Mouse (Mus musculus) layer of hippocampus, postnatal 25 days (tissue): ENCODE measurements around the gene Ttc28. TPM values are rescaled to one million over a fixed set of nuclear protein-coding genes. Genes with fewer than 3 reads are reported as not detected.

Experiments used
- DNase-seq, 2 experiments: peaks; one replicate each; pipeline ENCODE4 v3.0.0; 2022; ENCODE audit warnings: mixed read lengths in 2 of 2, low spot score in 1 of 2; ENCODE audit errors: extremely low spot score in 1 of 2
- total RNA-seq, 2 experiments: library from RNA; stranded (reverse); gene quantifications; 2 replicates each; pipeline ENCODE4 v1.2.3; 2021

Ttc28 gene
- total RNA-seq, 2 experiments from 2014 or later: 11.3 to 13.3 TPM

GRCm38 (mm10) chr5:111073316-111073736, 193.7 kb downstream of the Ttc28 start:
- DNase-seq: no peak

DNA sequence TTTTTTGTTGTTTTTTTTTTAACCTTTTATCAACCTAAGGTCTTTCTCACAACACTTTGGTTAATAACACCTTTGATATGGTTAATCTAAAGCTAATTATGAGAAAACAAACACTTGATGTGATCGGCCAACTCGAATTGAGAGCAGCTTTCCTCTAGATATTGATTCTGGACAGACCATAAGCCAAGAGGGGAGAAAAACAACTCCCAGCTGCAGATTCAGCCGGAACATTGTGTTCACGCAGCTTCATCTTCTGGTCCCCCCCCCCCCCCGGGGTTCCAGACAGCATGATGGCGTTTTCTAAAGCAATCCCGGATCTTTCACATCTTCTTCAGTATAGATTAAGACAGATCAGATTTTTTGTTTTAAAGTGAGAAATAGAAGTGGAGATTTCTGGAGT, 194.4 kb downstream of the Ttc28 start:
- DNase-seq: no peak

DNA sequence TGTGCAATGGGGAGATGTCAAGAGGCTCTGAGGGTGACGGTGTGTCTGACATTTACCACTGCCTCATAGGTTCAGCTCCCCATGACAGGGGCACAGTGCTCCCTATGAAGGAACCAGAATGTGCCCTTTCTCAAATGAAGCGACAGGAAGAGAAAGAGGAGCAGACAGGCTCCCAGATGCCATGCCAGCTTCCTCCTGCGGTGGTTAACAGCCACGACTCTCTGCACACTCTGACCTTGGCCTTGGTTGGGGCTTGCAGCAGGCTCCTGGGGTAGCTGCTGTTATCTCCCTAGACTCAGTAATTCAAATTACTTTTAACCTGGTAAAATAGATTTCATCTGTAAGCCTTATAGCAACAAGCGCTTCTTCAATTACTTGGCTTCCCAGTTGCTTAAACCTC, 196.2 kb downstream of the Ttc28 start:
- no peak for DNase-seq

DNA sequence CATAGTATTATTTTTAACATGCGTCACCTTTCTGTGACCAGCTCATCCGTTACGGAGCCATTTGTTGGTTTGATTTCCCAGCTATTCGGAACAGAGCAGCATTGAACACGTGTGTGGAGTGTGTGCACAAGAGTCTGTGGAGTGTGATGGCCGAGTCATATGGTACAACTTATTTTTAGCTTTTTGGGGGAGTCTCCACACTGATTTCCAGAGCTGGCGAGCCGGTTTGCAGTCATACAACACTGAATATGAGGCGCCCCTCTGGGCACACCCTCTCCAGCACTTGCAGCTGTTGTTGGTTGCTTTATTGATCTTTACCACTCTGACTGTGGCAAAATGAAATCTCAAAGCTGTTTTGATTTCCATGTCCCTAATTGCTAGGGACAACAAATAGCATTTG, 197.7 kb downstream of the Ttc28 start:
- DNase-seq: peak in 1 of 2 experiments; percentile 2

GRCm38 (mm10) chr5:111080601-111081000, 201.0 kb downstream of the Ttc28 start:
- no peak for DNase-seq

- no peak for DNase-seq
These were observed 206.2 kb downstream of the Ttc28 start for GRCm38 (mm10) chr5:111085849-111086248.

GRCm38 (mm10) chr5:111096750-111097149, 217.1 kb downstream of the Ttc28 start:
- no peak for DNase-seq

DNA sequence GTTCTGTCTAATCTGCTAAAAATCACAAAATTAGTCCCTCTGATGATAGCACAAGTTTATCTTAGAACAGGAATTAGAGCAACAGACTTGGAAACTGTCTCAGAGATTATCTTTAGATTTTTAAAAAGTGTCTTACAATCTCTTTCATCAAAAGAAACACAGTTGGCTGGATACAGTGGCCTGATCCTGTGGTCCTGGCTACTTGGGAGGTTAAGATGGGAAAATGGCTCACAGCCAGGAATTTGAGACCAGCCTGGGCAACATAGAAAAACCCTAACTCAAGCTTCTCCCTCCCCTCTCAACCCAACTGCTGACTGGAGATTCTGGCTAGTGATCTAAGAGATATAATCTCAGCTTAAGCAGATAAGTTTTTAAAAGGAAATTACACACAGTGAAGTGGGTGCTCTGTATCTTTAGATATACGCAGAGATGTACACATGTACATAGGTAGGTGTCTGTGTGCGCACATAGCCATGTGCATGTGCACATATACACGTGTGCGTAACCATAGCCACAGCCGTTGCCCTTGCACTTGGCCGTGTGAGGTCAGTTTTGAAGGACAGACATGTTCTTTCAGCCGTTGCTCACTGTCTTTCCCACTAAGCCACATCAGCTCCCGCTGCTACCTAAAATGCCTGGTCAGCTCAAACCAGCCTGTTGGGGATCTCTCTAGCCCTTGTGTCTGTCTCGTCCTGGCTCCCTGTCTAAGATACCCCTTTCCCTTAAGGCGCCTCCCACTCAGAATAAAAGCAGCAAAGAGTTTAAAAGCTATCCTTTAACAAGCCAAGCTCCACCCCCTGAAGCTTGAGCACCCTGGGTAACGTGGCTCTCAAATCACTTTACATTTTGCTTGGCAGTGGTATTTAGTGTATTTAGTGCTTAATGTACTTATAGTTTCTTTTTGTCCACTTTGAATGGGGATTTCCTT, 217.9 kb downstream of the Ttc28 start:
- no peak for DNase-seq

GRCm38 (mm10) chr5:111098516-111099274, 219.1 kb downstream of the Ttc28 start:
- DNase-seq: no peak

- DNase-seq: no peak
These were observed 221.0 kb downstream of the Ttc28 start for GRCm38 (mm10) chr5:111100585-111100984.

DNA sequence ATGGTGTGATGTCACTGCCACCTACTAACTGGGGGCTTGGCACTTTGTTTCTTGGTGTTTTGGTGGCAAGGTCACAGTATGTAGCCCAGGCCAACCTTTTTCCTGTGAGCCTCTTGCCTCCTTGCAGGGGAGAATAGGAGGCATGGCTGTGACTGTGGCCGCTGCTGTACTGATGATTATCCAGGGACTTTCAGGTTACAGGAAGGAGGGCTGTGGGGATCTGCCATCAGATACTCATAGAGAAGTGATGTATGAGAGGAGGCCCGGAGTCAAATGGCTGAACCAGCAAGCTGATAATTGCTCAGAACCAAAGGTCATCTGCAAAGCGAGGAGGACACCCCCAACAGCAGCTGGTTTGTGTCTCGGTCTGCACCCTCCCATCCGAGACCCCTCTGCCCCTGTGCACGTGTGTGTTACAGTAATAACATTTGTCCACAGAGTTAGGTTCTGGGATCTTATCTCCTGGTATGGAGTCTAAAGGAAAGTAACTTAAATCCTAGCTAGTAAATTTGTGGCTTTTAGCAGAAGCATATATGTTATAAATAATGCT, 221.9 kb downstream of the Ttc28 start:
- no peak for DNase-seq

GRCm38 (mm10) chr5:111104801-111105200, 225.2 kb downstream of the Ttc28 start:
- no peak for DNase-seq

DNA sequence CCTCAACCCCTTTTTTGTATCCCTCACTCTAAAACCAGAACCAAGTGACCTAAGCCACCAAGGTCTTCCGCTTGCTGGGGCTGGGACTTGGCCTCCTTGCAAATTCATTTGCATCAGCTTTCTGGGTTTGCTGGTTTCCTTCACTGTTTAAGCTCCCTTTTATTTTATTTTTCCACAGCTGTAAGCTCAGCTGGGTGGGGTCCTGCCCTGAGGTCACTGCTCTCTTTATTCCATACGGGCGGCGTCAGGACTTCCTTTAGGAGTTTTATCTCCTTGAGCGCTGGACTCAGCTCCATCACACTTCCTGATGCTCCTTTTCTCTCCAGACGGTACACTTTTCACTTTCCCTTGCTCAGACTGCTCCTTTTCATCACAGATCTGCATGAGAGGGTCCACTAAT, 231.8 kb downstream of the Ttc28 start:
- no peak for DNase-seq

GRCm38 (mm10) chr5:111113183-111113582, 233.6 kb downstream of the Ttc28 start:
- DNase-seq: no peak

GRCm38 (mm10) chr5:111113694-111114375, 234.2 kb downstream of the Ttc28 start:
- DNase-seq: no peak

DNA sequence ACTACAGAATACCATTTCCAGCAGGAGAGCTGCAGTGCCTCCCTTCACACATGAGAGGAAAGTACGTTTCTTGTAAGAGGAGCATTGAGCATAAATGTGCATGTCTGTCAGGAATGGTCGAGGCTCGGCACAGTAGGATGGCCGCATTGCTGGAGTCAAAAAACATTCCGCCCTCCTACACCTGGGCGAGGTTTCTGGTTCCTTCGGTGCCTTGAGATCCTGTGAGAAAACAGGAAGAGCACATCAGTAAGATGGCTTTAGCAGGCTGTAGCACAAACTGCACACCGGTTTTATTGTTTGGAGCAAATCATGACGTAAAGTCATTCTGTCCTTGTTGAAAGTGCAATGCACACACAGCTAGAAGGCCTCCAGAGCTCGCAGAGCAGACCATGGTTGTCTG, 235.0 kb downstream of the Ttc28 start:
- DNase-seq: no peak

DNA sequence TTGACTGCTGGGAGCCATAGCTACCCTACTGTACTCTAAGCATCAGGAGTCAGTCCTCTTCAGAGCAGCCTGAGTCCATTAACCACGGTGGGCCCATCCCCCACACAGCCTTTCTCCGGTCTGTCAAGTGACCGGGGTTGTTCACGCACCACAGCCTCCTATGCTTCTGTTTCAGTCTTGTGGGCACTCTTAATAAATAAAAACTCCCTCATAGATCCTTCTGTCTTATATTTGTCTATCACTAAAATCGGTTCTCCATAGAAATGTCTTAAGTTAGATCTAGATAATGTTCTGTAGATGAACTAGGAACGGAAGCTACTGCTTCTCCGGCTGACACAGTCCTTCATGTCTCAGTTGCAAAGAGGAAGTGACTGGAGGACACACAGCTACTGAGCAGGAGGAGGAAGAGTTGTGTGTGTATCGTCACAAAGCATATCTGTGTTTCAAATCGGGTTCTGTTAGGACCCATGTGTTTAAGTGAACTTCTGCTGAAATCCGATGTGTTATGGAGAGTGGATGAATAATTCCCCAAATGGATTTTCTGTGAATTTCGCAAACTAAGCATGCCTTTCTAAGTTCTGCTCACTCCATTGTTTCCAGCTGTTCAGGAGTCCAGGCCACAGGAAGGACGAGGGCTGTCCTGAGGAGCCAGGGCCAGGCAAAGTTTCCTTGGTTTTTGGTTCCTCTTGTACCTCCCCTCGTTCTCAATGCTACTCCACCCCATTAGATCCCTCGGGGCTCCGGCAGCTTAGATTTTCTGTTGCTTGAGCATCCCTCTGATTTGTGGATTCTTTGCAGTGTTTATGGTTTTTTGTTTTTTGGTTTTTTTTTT, 236.1 kb downstream of the Ttc28 start:
- no peak for DNase-seq

DNA sequence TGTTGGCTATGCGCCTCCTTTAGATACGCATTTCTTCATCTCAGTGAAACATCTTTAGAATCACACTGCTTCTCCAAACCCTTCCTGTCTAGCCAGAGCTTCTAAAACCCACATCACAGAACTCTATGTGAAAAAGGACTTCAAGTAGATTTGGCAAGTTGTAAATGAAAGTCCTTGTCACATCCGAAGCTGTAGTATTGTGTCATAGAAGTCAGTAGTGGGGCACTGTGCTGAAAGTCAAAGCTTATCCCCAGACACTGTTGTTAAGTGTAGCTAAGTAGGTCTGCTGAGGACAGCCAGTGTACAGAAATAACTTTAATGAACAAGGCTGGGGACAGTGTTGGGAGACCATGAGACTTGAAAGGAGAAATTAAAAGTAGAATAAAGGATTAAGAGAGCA, 240.2 kb downstream of the Ttc28 start:
- DNase-seq: no peak

- no peak for DNase-seq
These were observed 240.7 kb downstream of the Ttc28 start for GRCm38 (mm10) chr5:111120298-111120697.
